Mouse (Mus musculus): Measurements from ENCODE around the gene Aox2. TPM values are rescaled to one million over a fixed set of nuclear protein-coding genes. Genes with fewer than 3 reads are reported as not detected.

Aox2 gene
- polyA plus RNA-seq, 1 experiment from 2014 or later, result 0.05 TPM

- H3K4me3 ChIP-seq, result peak within 1 kb of the TSS; percentile 100
- no peaks in the 10 kb centered on the region for H3K9me3 ChIP-seq
- H3K4me1 ChIP-seq, result peaks cover 3% of the 10 kb centered on the region; the same call in 1 of the 2 replicates
- peak; percentile 96 for DNase-seq (ENCODE audit: low spot score)
- under 1% methylated on average over 79 of the region's 79 CpGs for WGBS
- H3K36me3 ChIP-seq, result peaks cover 33% of the 10 kb centered on the region
- peak within 1 kb of the TSS; percentile 100 for H3K27ac ChIP-seq
- no peaks in the 10 kb centered on the region for H3K27me3 ChIP-seq (ENCODE audit: insufficient read depth, poor library complexity, severe bottlenecking)
These were observed 145.5 kb downstream of the Aox2 start, which contains the start of gene Clk1 for GRCm38 (mm10) chr1:58423371-58424248. TSS of gene Clk1 (minus strand) at chr1:58424066.

GRCm38 (mm10) chr1:58424551-58424950 is 146.4 kb downstream of the Aox2 start:
- no peaks in the 10 kb centered on the region for H3K9me3 ChIP-seq
- no peak for DNase-seq (ENCODE audit: low spot score)
- peaks cover 24% of the 10 kb centered on the region for H3K36me3 ChIP-seq
- peaks cover 3% of the 10 kb centered on the region; the same call in 1 of the 2 replicates for H3K4me1 ChIP-seq
- no peak overlapping the region for H3K27ac ChIP-seq
- H3K27me3 ChIP-seq (ENCODE audit: insufficient read depth, poor library complexity, severe bottlenecking), result no peaks in the 10 kb centered on the region
- 86% methylated on average over 3 of the region's 3 CpGs for WGBS
- H3K4me3 ChIP-seq, result no peak overlapping the region

Other genes starting within 250 kb of the Aox2 start
- gene Aox1, start 248.4 kb upstream of the Aox2 start, polyA plus RNA-seq (2016; fragmentation: Nextera tagmentation; extraction: Ambion mirVana), result 0.33 and 0.64 TPM in 2 replicates
- gene Aox3, start 165.2 kb upstream of the Aox2 start, polyA plus RNA-seq (2016; fragmentation: Nextera tagmentation; extraction: Ambion mirVana), result 0.04 TPM in 1 of 2 replicates, not detected in the other
- 1.1 and 2.7 TPM in 2 replicates for gene Aox4, start 67.9 kb upstream of the Aox2 start, polyA plus RNA-seq (2016; fragmentation: Nextera tagmentation; extraction: Ambion mirVana)
- 287 and 342 TPM in 2 replicates for gene Bzw1, start 114.6 kb downstream of the Aox2 start, polyA plus RNA-seq (2016; fragmentation: Nextera tagmentation; extraction: Ambion mirVana)
- 117 TPM in 2 replicates for gene Clk1, start 145.7 kb downstream of the Aox2 start, polyA plus RNA-seq (2016; fragmentation: Nextera tagmentation; extraction: Ambion mirVana)
- gene Nif3l1, start 166.8 kb downstream of the Aox2 start, polyA plus RNA-seq (2016; fragmentation: Nextera tagmentation; extraction: Ambion mirVana), result 35.7 and 48.5 TPM in 2 replicates
- 43.0 and 47.7 TPM in 2 replicates for gene Ppil3, start 167.2 kb downstream of the Aox2 start, polyA plus RNA-seq (2016; fragmentation: Nextera tagmentation; extraction: Ambion mirVana)
- gene Orc2, start 226.8 kb downstream of the Aox2 start, polyA plus RNA-seq (2016; fragmentation: Nextera tagmentation; extraction: Ambion mirVana), result 33.6 and 39.8 TPM in 2 replicates

Measured in heart, embryonic 10.5 days (tissue).